Mouse (Mus musculus) limb, embryonic 14.5 days (tissue): ENCODE measurements around the gene Slc24a3. TPM values are rescaled to one million over a fixed set of nuclear protein-coding genes. Genes with fewer than 3 reads are reported as not detected.
A peak's percentile ranks its signal among the peaks of the same experiment; 100 is the strongest.

Experiments used
- ATAC-seq: fragments of 200-750 bp; cut with Nextera tagmentation; 2 replicates; pipeline ENCODE4 v1.8.0; 2017; ENCODE audit warnings: low read depth, moderate number of reproducible peaks, moderate TSS enrichment; ENCODE audit not compliant: low FRiP score
- DNase-seq: peaks from one replicate; pipeline ENCODE4 v3.0.0-alpha.2; 2015; ENCODE audit warnings: low spot score
- H3K27ac ChIP-seq: fragments of 300-500 bp; sonication (generic); replicated peaks from 2 replicates; pipeline ENCODE4 v1.5.1; 2014; ENCODE audit warnings: low read depth, mild to moderate bottlenecking, low read length, moderate library complexity, mixed read lengths
- H3K27me3 ChIP-seq: fragments of 300-500 bp; sonication (generic); 2 replicates; pipeline ENCODE4 v1.6.1; 2014; ENCODE audit warnings: low read length, mixed read lengths; ENCODE audit not compliant: control insufficient read depth, insufficient read depth
- H3K36me3 ChIP-seq: fragments of 300-500 bp; sonication (generic); 2 replicates; pipeline ENCODE4 v1.6.1; 2014; ENCODE audit warnings: mild to moderate bottlenecking, low read length, moderate library complexity, mixed read lengths; ENCODE audit not compliant: control insufficient read depth, insufficient read depth
- H3K4me1 ChIP-seq: fragments of 300-500 bp; sonication (generic); 2 replicates; pipeline ENCODE4 v1.6.1; 2014; ENCODE audit warnings: antibody characterized with exemption, low read length, mixed read lengths; ENCODE audit not compliant: control insufficient read depth, insufficient read depth
- H3K4me2 ChIP-seq: fragments of 300-500 bp; sonication (generic); replicated peaks from 2 replicates; pipeline ENCODE4 v1.6.1; 2014; ENCODE audit warnings: low read depth, mild to moderate bottlenecking, low read length, moderate library complexity; ENCODE audit not compliant: severe bottlenecking
- H3K4me3 ChIP-seq: fragments of 300-500 bp; sonication (generic); replicated peaks from 2 replicates; pipeline ENCODE4 v1.5.1; 2014; ENCODE audit warnings: low read length
- H3K9ac ChIP-seq: fragments of 300-500 bp; sonication (generic); 2 replicates; pipeline ENCODE4 v1.6.1; 2014; ENCODE audit warnings: mild to moderate bottlenecking, low read depth, low read length, moderate library complexity; ENCODE audit not compliant: severe bottlenecking
- H3K9me3 ChIP-seq: fragments of 300-500 bp; sonication (generic); 2 replicates; pipeline ENCODE4 v1.6.1; 2016; ENCODE audit warnings: low read length; ENCODE audit not compliant: control insufficient read depth
- POLR2A ChIP-seq: fragments of 200-500 bp; IDR thresholded peaks from 2 replicates; pipeline ENCODE4 v1.8.0; 2012; ENCODE audit warnings: inconsistent platforms, mild to moderate bottlenecking, moderate library complexity, borderline replicate concordance; ENCODE audit not compliant: insufficient read depth, insufficient read length; ENCODE audit errors: extremely low read depth
- WGBS: fragments of 180-500 bp; shearing (Covaris S2); extraction: QIAGEN DNeasy Blood & Tissue Kit; methylation state at CpG from one replicate; pipeline ENCODE4 v1.1.7; 2014; 5-methylcytosine and 5-hydroxymethylcytosine counted together
- polyA plus RNA-seq, 2 experiments: library from polyadenylated mRNA; depleted of rRNA in 1 of 2; stranded (reverse) in 1 of 2; unstranded in 1 of 2; fragments of >200 nt; fragmentation: Nextera tagmentation in 1 of 2; extraction: Ambion mirVana in 1 of 2; gene quantifications; 2 replicates each; pipeline versions ENCODE4 v1.2.1 to v1.2.3; 2012 to 2014

Slc24a3 gene
- polyA plus RNA-seq, 2 experiments: 4.7 to 7.4 TPM

GRCm38 (mm10) chr2:145477484-145477883 lies 309.9 kb downstream of the Slc24a3 start:
- TF ChIP-seq POLR2A: no peak
- no peak overlapping the region for H3K9ac ChIP-seq
- H3K4me1 ChIP-seq: no peaks in the 10 kb centered on the region
- no peaks in the 10 kb centered on the region for H3K36me3 ChIP-seq
- DNase-seq (no peak), ATAC-seq (no peak)
- no peak overlapping the region for H3K27ac ChIP-seq
- no peak overlapping the region for H3K4me2 ChIP-seq
- 59% methylated on average over 2 of the region's 2 CpGs for WGBS
- no peaks in the 10 kb centered on the region for H3K27me3 ChIP-seq
- no peaks in the 10 kb centered on the region for H3K9me3 ChIP-seq
- H3K4me3 ChIP-seq: no peak overlapping the region

GRCm38 (mm10) chr2:145479676-145480075 lies 312.1 kb downstream of the Slc24a3 start:
- no peaks in the 10 kb centered on the region for H3K4me1 ChIP-seq
- no peak overlapping the region for H3K4me2 ChIP-seq
- no peak overlapping the region for H3K9ac ChIP-seq
- no peak overlapping the region for H3K27ac ChIP-seq
- H3K27me3 ChIP-seq: no peaks in the 10 kb centered on the region
- no peak for DNase-seq
- no peaks in the 10 kb centered on the region for H3K36me3 ChIP-seq
- TF ChIP-seq POLR2A: no peak
- no peak overlapping the region for H3K4me3 ChIP-seq
- 14% methylated on average over 2 of the region's 2 CpGs for WGBS
- no peak for ATAC-seq
- no peaks in the 10 kb centered on the region for H3K9me3 ChIP-seq

DNA sequence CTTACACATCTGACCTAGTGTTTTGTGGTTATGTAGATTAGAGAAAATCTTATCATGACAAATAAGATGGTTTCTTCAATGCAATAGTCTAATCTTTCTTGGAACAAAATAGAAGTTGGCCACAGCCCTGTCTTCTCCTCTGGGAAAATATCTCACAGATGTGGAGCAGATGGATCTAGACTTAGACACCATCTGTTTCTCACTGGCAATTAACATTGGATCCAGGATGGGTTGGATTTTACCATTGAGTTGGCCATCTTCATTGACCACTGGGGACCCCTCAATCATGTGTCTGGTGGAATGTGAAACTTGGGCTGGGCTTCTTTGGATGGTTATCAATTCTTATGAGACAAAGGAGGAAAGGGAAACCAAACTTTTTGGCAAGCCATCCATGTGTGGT lies 332.7 kb downstream of the Slc24a3 start:
- no peak overlapping the region for H3K27ac ChIP-seq
- no peak overlapping the region for H3K4me2 ChIP-seq
- no peak overlapping the region for H3K4me3 ChIP-seq
- H3K4me1 ChIP-seq: no peaks in the 10 kb centered on the region
- DNase-seq (peak; percentile 32), ATAC-seq (no peak)
- no peaks in the 10 kb centered on the region for H3K36me3 ChIP-seq
- TF ChIP-seq POLR2A: no peak
- H3K27me3 ChIP-seq: no peaks in the 10 kb centered on the region
- H3K9ac ChIP-seq: no peak overlapping the region
- no peaks in the 10 kb centered on the region for H3K9me3 ChIP-seq

GRCm38 (mm10) chr2:145501472-145501871 lies 333.9 kb downstream of the Slc24a3 start:
- H3K4me2 ChIP-seq: no peak overlapping the region
- WGBS: 85% methylated on average over 1 of the region's 1 CpGs
- no peak overlapping the region for H3K4me3 ChIP-seq
- no peaks in the 10 kb centered on the region for H3K36me3 ChIP-seq
- no peak overlapping the region for H3K27ac ChIP-seq
- ATAC-seq (no peak), DNase-seq (no peak)
- H3K9ac ChIP-seq: no peak overlapping the region
- H3K27me3 ChIP-seq: no peaks in the 10 kb centered on the region
- TF ChIP-seq POLR2A: no peak
- no peaks in the 10 kb centered on the region for H3K9me3 ChIP-seq
- H3K4me1 ChIP-seq: no peaks in the 10 kb centered on the region

- ATAC-seq (no peak), DNase-seq (no peak)
- TF ChIP-seq POLR2A: no peak
- Histone ChIP-seq H3K4me2 (no peak overlapping the region), H3K9ac (no peak overlapping the region), H3K27me3 (no peaks in the 10 kb centered on the region), H3K27ac (no peak overlapping the region), H3K4me3 (no peak overlapping the region), H3K9me3 (no peaks in the 10 kb centered on the region), H3K36me3 (no peaks in the 10 kb centered on the region), H3K4me1 (no peaks in the 10 kb centered on the region)
- 88% methylated on average over 2 of the region's 2 CpGs for WGBS
Measured at GRCm38 (mm10) chr2:145507702-145508101, 340.1 kb downstream of the Slc24a3 start.

DNA sequence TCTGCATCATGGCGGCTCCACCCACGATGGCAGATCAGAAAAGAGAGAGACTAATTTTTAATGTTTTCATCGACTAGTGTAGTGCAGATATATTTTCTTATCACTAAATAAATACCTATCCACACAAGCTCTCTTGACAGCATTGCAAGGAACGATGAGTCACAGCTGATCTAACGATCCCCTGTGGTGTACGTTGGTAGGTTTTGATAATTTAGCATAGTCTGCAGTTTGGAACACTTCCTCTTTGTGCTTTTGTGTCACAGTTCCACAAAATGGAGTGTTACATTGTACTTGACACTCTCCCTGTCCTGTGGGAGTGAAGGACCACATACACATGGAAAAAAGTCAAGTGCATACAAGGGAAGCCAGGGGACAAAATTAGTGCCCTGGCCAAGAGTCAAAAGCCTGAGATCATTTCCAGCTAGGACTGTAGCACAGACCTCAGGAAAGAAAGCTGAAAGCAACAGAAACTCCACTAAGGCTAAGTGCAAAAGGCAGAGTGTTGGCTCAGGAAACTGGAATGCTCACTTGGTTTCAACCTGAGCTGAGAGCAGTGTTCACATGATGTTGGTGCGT lies 343.2 kb downstream of the Slc24a3 start:
- 89% methylated on average over 7 of the region's 7 CpGs for WGBS
- Histone ChIP-seq H3K27me3 (no peaks in the 10 kb centered on the region), H3K27ac (no peak overlapping the region), H3K9ac (no peak overlapping the region), H3K4me1 (no peaks in the 10 kb centered on the region), H3K4me3 (no peak overlapping the region), H3K4me2 (no peak overlapping the region), H3K36me3 (no peaks in the 10 kb centered on the region), H3K9me3 (no peaks in the 10 kb centered on the region)
- DNase-seq (peak; percentile 42), ATAC-seq (no peak)
- no peak for TF ChIP-seq POLR2A
